Comparison of ENCODE assay signal across 1 mouse cellular context in the genomic region with DNA sequence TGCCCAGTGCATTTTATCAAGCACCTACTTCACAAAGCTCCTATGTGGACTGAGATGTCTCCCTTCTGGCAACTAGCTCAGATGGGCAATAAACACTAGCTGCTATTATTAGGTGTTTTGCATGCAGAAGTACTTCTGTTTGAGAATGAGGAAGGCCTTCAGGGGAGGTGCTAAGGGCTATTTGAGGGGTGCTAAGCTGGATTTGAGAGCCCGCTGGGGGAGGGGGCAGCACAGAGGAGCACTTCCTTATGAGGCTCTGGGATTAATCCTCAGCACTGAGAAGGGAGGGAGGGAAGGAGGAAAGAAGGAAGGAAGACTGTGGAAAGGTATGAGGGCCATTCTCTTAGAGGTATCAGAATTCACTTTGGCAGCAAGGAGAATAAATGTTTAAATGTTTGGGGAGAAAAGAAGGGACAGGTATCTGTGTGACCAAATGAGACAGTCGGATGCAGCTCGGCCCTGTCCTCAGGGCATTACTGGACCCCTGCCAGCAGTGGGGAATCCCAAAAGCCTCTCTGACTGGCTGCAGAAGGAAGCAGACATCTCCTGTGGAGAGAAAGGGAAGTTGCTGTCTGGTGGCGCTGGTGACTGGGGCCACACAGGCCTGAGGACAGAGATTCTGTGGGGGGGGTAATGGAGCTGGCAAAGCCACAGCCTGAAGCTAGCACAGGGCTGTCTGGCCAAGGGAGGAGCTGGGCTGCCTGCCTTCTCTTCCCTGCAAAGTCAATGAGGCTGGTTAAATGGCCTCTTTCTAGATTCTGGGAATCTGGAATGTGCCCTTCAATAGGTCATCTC.
TF ChIP-seq lines count a peak whose summit lies in the region.

No protein-coding gene starts in this region.

TF ChIP-seq in CH12.LX, 34 proteins besides CTCF, POLR2A, EP300 and RAD21:
- TF ChIP-seq MEF2A (IDR thresholded peaks at IDR 0.05; ENCODE audit: borderline replicate concordance, low read depth, low read length) (peak; percentile 6; the same call in 1 of the 2 replicates), ELF1 (IDR thresholded peaks at IDR 0.05; ENCODE audit: low read depth, low read length) (0 out of 2 replicates have a peak, but pooled peaks have one; percentile 40), PAX5 (IDR thresholded peaks at IDR 0.05; ENCODE audit: low read length) (no peak), TCF12 (IDR thresholded peaks at IDR 0.05; ENCODE audit: low read depth, low read length) (0 out of 2 replicates have a peak, but pooled peaks have one; percentile 16), MAZ (IDR thresholded peaks at IDR 0.05; ENCODE audit: low read depth, low read length) (peak; percentile 49; the same call in 1 of the 2 replicates)
